Mouse (Mus musculus) brown adipose tissue, adult 24 weeks (tissue): ENCODE results near the gene Tmem208. TPM values are rescaled to one million over a fixed set of nuclear protein-coding genes. Genes with fewer than 3 reads are reported as not detected.
"Not testable (repeated sequence)": the region's sequence is repeated elsewhere in the genome, so short reads cannot be mapped to it uniquely, and the experiment has no call there.

Source experiments
- H3K27ac ChIP-seq: fragments of 200-500 bp; replicated peaks from 2 replicates; pipeline ENCODE4 v1.5.1; 2012; ENCODE audit warnings: low read depth, mild to moderate bottlenecking, low read length
- H3K4me1 ChIP-seq: fragments of 200-500 bp; 2 replicates; pipeline ENCODE4 v1.6.1; 2012; ENCODE audit warnings: low read length, mixed read lengths; ENCODE audit not compliant: control insufficient read depth, insufficient read depth, insufficient read length
- H3K4me3 ChIP-seq: fragments of 200-500 bp; 2 replicates; pipeline ENCODE4 v1.5.1; 2012; ENCODE audit warnings: low read depth, mild to moderate bottlenecking, low read length, moderate library complexity; ENCODE audit not compliant: insufficient read depth
- polyA plus RNA-seq: library from polyadenylated mRNA; stranded (reverse); fragments of >200 nt; gene quantifications from 2 replicates; pipeline ENCODE4 v1.2.4, GENCODE M21; 2012; ENCODE audit not compliant: missing spikeins, insufficient read depth, insufficient read length

Tmem208 gene
- 60.5 and 72.6 TPM in 2 replicates for polyA plus RNA-seq

GRCm38 (mm10) chr8:105326141-105326672 is at the start of gene Tmem208, which contains the start of gene Lrrc29:
Gene Tmem208 (plus strand): TSS chr8:105326354.
Gene Lrrc29 (minus strand): TSS chr8:105326278.
- Histone ChIP-seq H3K27ac (peak within 1 kb of the TSS; percentile 75), H3K4me3 (peak within 1 kb of the TSS; percentile 77), H3K4me1 (peaks cover 7% of the 10 kb centered on the region; the same call in 1 of the 2 replicates)

- no peak overlapping the region for H3K27ac ChIP-seq
- peak overlapping the region; percentile 38 for H3K4me3 ChIP-seq
These were observed 47.2 kb upstream of the Tmem208 start for GRCm38 (mm10) chr8:105278911-105279334.

GRCm38 (mm10) chr8:105280567-105280966 is 45.6 kb upstream of the Tmem208 start:
- H3K4me3 ChIP-seq, result no peak overlapping the region
- H3K4me1 ChIP-seq, result no peaks in the 10 kb centered on the region
- H3K27ac ChIP-seq, result no peak overlapping the region

More at GRCm38 (mm10) chr8:105278911-105279334, 47.2 kb upstream of the Tmem208 start:
- H3K4me1 ChIP-seq, result no peaks in the 10 kb centered on the region

- H3K4me3 ChIP-seq, result no peak overlapping the region
- no peaks in the 10 kb centered on the region for H3K4me1 ChIP-seq
- no peak overlapping the region for H3K27ac ChIP-seq
These were observed 44.3 kb upstream of the Tmem208 start for GRCm38 (mm10) chr8:105281821-105282220.

GRCm38 (mm10) chr8:105282239-105282638 is 43.9 kb upstream of the Tmem208 start:
- Histone ChIP-seq H3K4me3 (no peak overlapping the region), H3K4me1 (no peaks in the 10 kb centered on the region), H3K27ac (no peak overlapping the region)

GRCm38 (mm10) chr8:105283074-105283473 is 43.1 kb upstream of the Tmem208 start:
- H3K27ac ChIP-seq, result no peak overlapping the region
- H3K4me1 ChIP-seq, result no peaks in the 10 kb centered on the region
- H3K4me3 ChIP-seq, result no peak overlapping the region

- no peak overlapping the region for H3K4me3 ChIP-seq
These were observed 40.6 kb upstream of the Tmem208 start for GRCm38 (mm10) chr8:105285514-105285913.

GRCm38 (mm10) chr8:105286907-105287306 is 39.2 kb upstream of the Tmem208 start:
- Histone ChIP-seq H3K27ac (no peak overlapping the region), H3K4me3 (no peak overlapping the region), H3K4me1 (peaks cover 9% of the 10 kb centered on the region)

More at GRCm38 (mm10) chr8:105285514-105285913, 40.6 kb upstream of the Tmem208 start:
- peaks cover 8% of the 10 kb centered on the region for H3K4me1 ChIP-seq
- no peak overlapping the region for H3K27ac ChIP-seq

- Histone ChIP-seq H3K27ac (no peak overlapping the region), H3K4me3 (no peak overlapping the region)
These were observed 37.9 kb upstream of the Tmem208 start for GRCm38 (mm10) chr8:105288231-105288630.

GRCm38 (mm10) chr8:105288958-105289732 is 37.0 kb upstream of the Tmem208 start:
- H3K27ac ChIP-seq, result peak overlapping the region; percentile 61; the same call in 1 of the 2 replicates
- peaks cover 9% of the 10 kb centered on the region for H3K4me1 ChIP-seq
- H3K4me3 ChIP-seq, result peak overlapping the region; percentile 75

More at GRCm38 (mm10) chr8:105288231-105288630, 37.9 kb upstream of the Tmem208 start:
- H3K4me1 ChIP-seq, result peaks cover 9% of the 10 kb centered on the region

GRCm38 (mm10) chr8:105289805-105290460 is 36.2 kb upstream of the Tmem208 start, which contains the start of gene 4931428F04Rik:
Gene 4931428F04Rik (minus strand): TSS chr8:105289864.
- peaks cover 9% of the 10 kb centered on the region for H3K4me1 ChIP-seq
- H3K27ac ChIP-seq, result peak within 1 kb of the TSS; percentile 61; the same call in 1 of the 2 replicates

GRCm38 (mm10) chr8:105290554-105291314 is 35.4 kb upstream of the Tmem208 start:
- Histone ChIP-seq H3K4me1 (peaks cover 9% of the 10 kb centered on the region), H3K4me3 (no peak overlapping the region), H3K27ac (no peak overlapping the region)

More at GRCm38 (mm10) chr8:105289805-105290460, 36.2 kb upstream of the Tmem208 start, which contains the start of gene 4931428F04Rik:
- peak within 1 kb of the TSS; percentile 75 for H3K4me3 ChIP-seq

GRCm38 (mm10) chr8:105291364-105291763 is 34.8 kb upstream of the Tmem208 start:
- not testable (repeated sequence) for H3K4me3 ChIP-seq, H3K4me1 ChIP-seq

GRCm38 (mm10) chr8:105291802-105292201 is 34.4 kb upstream of the Tmem208 start:
- H3K27ac ChIP-seq, H3K4me3 ChIP-seq, H3K4me1 ChIP-seq: not testable (repeated sequence)

More at GRCm38 (mm10) chr8:105291364-105291763, 34.8 kb upstream of the Tmem208 start:
- not testable (repeated sequence) for H3K27ac ChIP-seq
